ENCODE assay signal across 9 mouse cellular contexts in genomic region chr9:22429533-22430241, GRCm38 (mm10). TPM values are rescaled to one million over a fixed set of nuclear protein-coding genes. Genes with fewer than 3 reads are reported as not detected.
DNase-seq lines count a peak whose midpoint lies in the region; ATAC-seq lines count a peak whose summit lies in the region.
"Had no signal": no experiment of that assay in that cellular context is flagged by ENCODE, and none has a peak within 500 bp of the region (broad histone marks: within the 10 kb centered on the region; RNA-seq: fewer than 3 reads in every experiment).

No protein-coding gene starts in this region.

- no peaks in the 10 kb centered on the region for H3K9me3 ChIP-seq in embryonic facial prominence, embryonic 15.5 days (replicated peaks)
- no peaks in the 10 kb centered on the region for H3K9me3 ChIP-seq in limb, embryonic 12.5 days
- H3K9me3 ChIP-seq in stomach, embryonic 15.5 days: no peaks in the 10 kb centered on the region
- H3K9me3 ChIP-seq in midbrain, embryonic 11.5 days (ENCODE audit: control insufficient read depth, low read length): no peaks in the 10 kb centered on the region
- H3K9me3 ChIP-seq: hindbrain, embryonic 15.5 days had no signal

- H3K9ac ChIP-seq in embryonic facial prominence, embryonic 15.5 days: no peak overlapping the region
- H3K9ac ChIP-seq in limb, embryonic 12.5 days (replicated peaks): no peak overlapping the region
- no peak overlapping the region for H3K9ac ChIP-seq in stomach, embryonic 15.5 days
- no peak overlapping the region for H3K9ac ChIP-seq in midbrain, embryonic 11.5 days (ENCODE audit: low read length)
- H3K9ac ChIP-seq: hindbrain, embryonic 15.5 days had no signal

- H3K27ac ChIP-seq in embryonic facial prominence, embryonic 15.5 days (replicated peaks): no peak overlapping the region
- peak overlapping the region; percentile 66 for H3K27ac ChIP-seq in limb, embryonic 12.5 days
- no peak overlapping the region for H3K27ac ChIP-seq in stomach, embryonic 15.5 days
- no peak overlapping the region for H3K27ac ChIP-seq in midbrain, embryonic 11.5 days (ENCODE audit: low read depth, low read length)
- H3K27ac ChIP-seq: hindbrain, embryonic 15.5 days had no signal

- H3K4me2 ChIP-seq in embryonic facial prominence, embryonic 15.5 days (replicated peaks): peak overlapping the region; percentile 34
- H3K4me2 ChIP-seq in limb, embryonic 12.5 days: peak overlapping the region; percentile 40
- 0 out of 2 replicates have a peak overlapping the region, but pooled peaks have one; percentile 11 for H3K4me2 ChIP-seq in stomach, embryonic 15.5 days
- no peak overlapping the region for H3K4me2 ChIP-seq in midbrain, embryonic 11.5 days
- H3K4me2 ChIP-seq: hindbrain, embryonic 15.5 days had no signal

- no peak overlapping the region for H3K4me3 ChIP-seq in embryonic facial prominence, embryonic 15.5 days (replicated peaks)
- H3K4me3 ChIP-seq in limb, embryonic 12.5 days (replicated peaks): no peak overlapping the region
- H3K4me3 ChIP-seq in stomach, embryonic 15.5 days (replicated peaks): no peak overlapping the region
- H3K4me3 ChIP-seq in midbrain, embryonic 11.5 days (ENCODE audit: low read depth, low read length): no peak overlapping the region
- H3K4me3 ChIP-seq: hindbrain, embryonic 15.5 days had no signal

- peaks cover 18% of the 10 kb centered on the region for H3K4me1 ChIP-seq in embryonic facial prominence, embryonic 15.5 days
- peaks cover 32% of the 10 kb centered on the region for H3K4me1 ChIP-seq in limb, embryonic 12.5 days (replicated peaks)
- H3K4me1 ChIP-seq in stomach, embryonic 15.5 days: peaks cover 7% of the 10 kb centered on the region; the same call in 1 of the 2 replicates
- 0 out of 2 replicates have a peak, but pooled peaks cover 3% of the 10 kb centered on the region for H3K4me1 ChIP-seq in midbrain, embryonic 11.5 days (ENCODE audit: control insufficient read depth, insufficient read depth, low read length)

- H3K36me3 ChIP-seq in embryonic facial prominence, embryonic 15.5 days: no peaks in the 10 kb centered on the region
- no peaks in the 10 kb centered on the region for H3K36me3 ChIP-seq in limb, embryonic 12.5 days
- no peaks in the 10 kb centered on the region for H3K36me3 ChIP-seq in stomach, embryonic 15.5 days
- H3K36me3 ChIP-seq in midbrain, embryonic 11.5 days (ENCODE audit: control insufficient read depth, insufficient read depth, low read length): no peaks in the 10 kb centered on the region
- H3K36me3 ChIP-seq: hindbrain, embryonic 15.5 days had no signal

- peak; percentile 75 for DNase-seq in cerebellum, adult 9-10 months
- DNase-seq in cerebellum, postnatal 4 days (ENCODE audit: low spot score in 2 of 2): no peak
- DNase-seq in B cell, adult 2 months: peak; percentile 34 to 41
- no peak for DNase-seq in layer of hippocampus, postnatal 25 days (ENCODE audit: extremely low spot score in 1 of 2, low spot score in 1 of 2)
- DNase-seq in midbrain, embryonic 11.5 days (ENCODE audit: low spot score, missing footprints): no peak

- ATAC-seq in embryonic facial prominence, embryonic 15.5 days (ENCODE audit: insufficient number of reproducible peaks, low FRiP score, low TSS enrichment, low read depth): no peak
- ATAC-seq in limb, embryonic 12.5 days (ENCODE audit: insufficient number of reproducible peaks, insufficient read depth, low FRiP score, low TSS enrichment, low read depth): no peak
- no peak for ATAC-seq in stomach, embryonic 15.5 days (ENCODE audit: insufficient read depth, low FRiP score, low read depth)
- ATAC-seq in midbrain, embryonic 11.5 days (ENCODE audit: low FRiP score): no peak

- H3K27me3 ChIP-seq in embryonic facial prominence, embryonic 15.5 days: no peaks in the 10 kb centered on the region
- no peaks in the 10 kb centered on the region for H3K27me3 ChIP-seq in limb, embryonic 12.5 days
- no peaks in the 10 kb centered on the region for H3K27me3 ChIP-seq in stomach, embryonic 15.5 days (replicated peaks)
- H3K27me3 ChIP-seq in midbrain, embryonic 11.5 days (ENCODE audit: control insufficient read depth, insufficient read depth, low read length): no peaks in the 10 kb centered on the region
- H3K27me3 ChIP-seq: hindbrain, embryonic 15.5 days had no signal

- 29% methylated on average over 15 of the region's 15 CpGs for WGBS in embryonic facial prominence, embryonic 15.5 days
- WGBS in limb, embryonic 12.5 days: 55% methylated on average over 15 of the region's 15 CpGs
- 51% methylated on average over 15 of the region's 15 CpGs for WGBS in stomach, embryonic 15.5 days
- WGBS in midbrain, embryonic 11.5 days: 61% methylated on average over 15 of the region's 15 CpGs

RNA-seq across cellular contexts. Expression of gene 9530077C05Rik, which starts 18.4 kb away (rescaled TPM):
- 5.0 and 7.4 TPM in 2 replicates for polyA plus RNA-seq in embryonic facial prominence, embryonic 15.5 days (2015; fragmentation: Nextera tagmentation; extraction: Ambion mirVana)
- polyA plus RNA-seq in limb, embryonic 12.5 days (2016; fragmentation: Nextera tagmentation; extraction: Ambion mirVana): 7.9 and 9.2 TPM in 2 replicates
- polyA plus RNA-seq in stomach, embryonic 15.5 days (2015; fragmentation: Nextera tagmentation; extraction: Ambion mirVana): 4.0 and 5.6 TPM in 2 replicates
- 1 to 10 TPM; 6.0 to 6.8 TPM for total RNA-seq in layer of hippocampus, postnatal 25 days (2021)
- 11.1 and 13.6 TPM in 2 replicates for polyA plus RNA-seq in midbrain, embryonic 11.5 days (2014; fragmentation: Nextera tagmentation; extraction: Ambion mirVana)

RNA-seq across cellular contexts. Expression of gene Gm17545, which starts 24.4 kb away (rescaled TPM):
- polyA plus RNA-seq in embryonic facial prominence, embryonic 15.5 days (2015; fragmentation: Nextera tagmentation; extraction: Ambion mirVana): not detected in 2 replicates
- polyA plus RNA-seq in limb, embryonic 12.5 days (2016; fragmentation: Nextera tagmentation; extraction: Ambion mirVana): not detected in 2 replicates
- not detected in 2 replicates for polyA plus RNA-seq in stomach, embryonic 15.5 days (2015; fragmentation: Nextera tagmentation; extraction: Ambion mirVana)
- not detected for total RNA-seq in layer of hippocampus, postnatal 25 days (2021)
- not detected in 2 replicates for polyA plus RNA-seq in midbrain, embryonic 11.5 days (2014; fragmentation: Nextera tagmentation; extraction: Ambion mirVana)
- polyA plus RNA-seq: hindbrain, embryonic 15.5 days had no signal

RNA-seq across cellular contexts. Expression of gene Rp9, which starts 39.9 kb away (rescaled TPM):
- 68.3 and 70.9 TPM in 2 replicates for polyA plus RNA-seq in embryonic facial prominence, embryonic 15.5 days (2015; fragmentation: Nextera tagmentation; extraction: Ambion mirVana)
- 79.9 and 82.0 TPM in 2 replicates for polyA plus RNA-seq in limb, embryonic 12.5 days (2016; fragmentation: Nextera tagmentation; extraction: Ambion mirVana)
- 79.5 and 81.0 TPM in 2 replicates for polyA plus RNA-seq in stomach, embryonic 15.5 days (2015; fragmentation: Nextera tagmentation; extraction: Ambion mirVana)
- total RNA-seq in layer of hippocampus, postnatal 25 days (2021): 10 to 100 TPM; 29.2 to 32.4 TPM
- 50.6 and 54.2 TPM in 2 replicates for polyA plus RNA-seq in midbrain, embryonic 11.5 days (2014; fragmentation: Nextera tagmentation; extraction: Ambion mirVana)

RNA-seq across cellular contexts. Expression of gene Anln, which starts 40.7 kb away (rescaled TPM):
- 30.2 and 35.7 TPM in 2 replicates for polyA plus RNA-seq in embryonic facial prominence, embryonic 15.5 days (2015; fragmentation: Nextera tagmentation; extraction: Ambion mirVana)
- polyA plus RNA-seq in limb, embryonic 12.5 days (2016; fragmentation: Nextera tagmentation; extraction: Ambion mirVana): 48.3 and 52.8 TPM in 2 replicates
- polyA plus RNA-seq in stomach, embryonic 15.5 days (2015; fragmentation: Nextera tagmentation; extraction: Ambion mirVana): 47.9 and 49.8 TPM in 2 replicates
- 10 to 100 TPM; 17.9 to 23.8 TPM for total RNA-seq in layer of hippocampus, postnatal 25 days (2021)
- 40.9 and 45.8 TPM in 2 replicates for polyA plus RNA-seq in midbrain, embryonic 11.5 days (2014; fragmentation: Nextera tagmentation; extraction: Ambion mirVana)

RNA-seq across cellular contexts. Expression of gene Bbs9, which starts 45.8 kb away (rescaled TPM):
- 12.8 and 15.0 TPM in 2 replicates for polyA plus RNA-seq in embryonic facial prominence, embryonic 15.5 days (2015; fragmentation: Nextera tagmentation; extraction: Ambion mirVana)
- 18.1 and 18.5 TPM in 2 replicates for polyA plus RNA-seq in limb, embryonic 12.5 days (2016; fragmentation: Nextera tagmentation; extraction: Ambion mirVana)
- polyA plus RNA-seq in stomach, embryonic 15.5 days (2015; fragmentation: Nextera tagmentation; extraction: Ambion mirVana): 9.9 and 12.4 TPM in 2 replicates
- total RNA-seq in layer of hippocampus, postnatal 25 days (2021): 10 to 100 TPM; 22.1 to 25.2 TPM
- polyA plus RNA-seq in midbrain, embryonic 11.5 days (2014; fragmentation: Nextera tagmentation; extraction: Ambion mirVana): 17.4 and 21.1 TPM in 2 replicates

Comparison
In these comparisons a context has a peak if more than half of its experiments do, and no peak if none do; other contexts are left out.
1. DNase-seq: peak in cerebellum, adult 9-10 months (single experiment) and B cell, adult 2 months (2 of 2); none in cerebellum, postnatal 4 days (0 of 2), layer of hippocampus, postnatal 25 days (0 of 2) and midbrain, embryonic 11.5 days (single experiment).